Mouse (Mus musculus) small intestine, adult 2 months (tissue): ENCODE data around the gene Dync2li1. TPM values are rescaled to one million over a fixed set of nuclear protein-coding genes. Genes with fewer than 3 reads are reported as not detected.

ENCODE experiments used
- H3K27ac ChIP-seq: fragments of 200-500 bp; 2 replicates; pipeline ENCODE4 v1.5.1; 2012; ENCODE audit warnings: low read depth, low read length, control low read depth, inconsistent platforms; ENCODE audit not compliant: insufficient read depth
- H3K27me3 ChIP-seq: fragments of 200-500 bp; 2 replicates; pipeline ENCODE4 v1.6.1; 2012; ENCODE audit warnings: mild to moderate bottlenecking, moderate library complexity, low read length, inconsistent platforms; ENCODE audit not compliant: control insufficient read depth, insufficient read depth
- H3K36me3 ChIP-seq: fragments of 200-500 bp; 2 replicates; pipeline ENCODE4 v1.6.1; 2012; ENCODE audit warnings: mild to moderate bottlenecking, low read length, control low read depth, inconsistent platforms; ENCODE audit not compliant: control insufficient read depth, insufficient read depth
- H3K4me1 ChIP-seq: fragments of 200-500 bp; 2 replicates; pipeline ENCODE4 v1.6.1; 2012; ENCODE audit warnings: low read length, inconsistent platforms, mixed read lengths; ENCODE audit not compliant: control insufficient read depth, insufficient read depth, insufficient read length
- H3K4me3 ChIP-seq: fragments of 200-500 bp; 2 replicates; pipeline ENCODE4 v1.5.1; 2012; ENCODE audit warnings: low read depth, mild to moderate bottlenecking, control low read depth, inconsistent platforms, low read length, moderate library complexity
- CTCF ChIP-seq: fragments of 200-500 bp; IDR thresholded peaks from 2 replicates; pipeline ENCODE4 v1.5.1; 2012; ENCODE audit warnings: low read depth, mild to moderate bottlenecking, control low read depth, inconsistent platforms, low read length, moderate library complexity, mixed read lengths; ENCODE audit not compliant: insufficient replicate concordance, insufficient read length; ENCODE audit errors: extremely low read depth
- POLR2A ChIP-seq: fragments of 200-500 bp; IDR thresholded peaks from 2 replicates; pipeline ENCODE4 v1.6.1; 2012; ENCODE audit warnings: low read depth, mild to moderate bottlenecking, control low read depth, inconsistent platforms, low read length, moderate library complexity
- WGBS: fragments of 180-500 bp; shearing (Covaris S2); methylation state at CpG from one replicate; pipeline ENCODE4 v1.1.7; 2018; 5-methylcytosine and 5-hydroxymethylcytosine counted together
- polyA plus RNA-seq: library from polyadenylated mRNA; depleted of rRNA; stranded (reverse); fragments of >200 nt; gene quantifications from 2 replicates; pipeline ENCODE4 v1.2.3, GENCODE M21; 2012

The Dync2li1 gene
- polyA plus RNA-seq, 1 experiment, result 0.24 TPM

GRCm38 (mm10) chr17:84621209-84621608 is 5.1 kb upstream of the Dync2li1 start:
- Histone ChIP-seq H3K27ac (no peak overlapping the region), H3K4me1 (no peaks in the 10 kb centered on the region), H3K27me3 (no peaks in the 10 kb centered on the region), H3K36me3 (no peaks in the 10 kb centered on the region), H3K4me3 (no peak overlapping the region)
- 60% methylated on average over 6 of the region's 6 CpGs for WGBS
- TF ChIP-seq CTCF, result no peak
- no peak for TF ChIP-seq POLR2A

- Histone ChIP-seq H3K27me3 (no peaks in the 10 kb centered on the region), H3K36me3 (no peaks in the 10 kb centered on the region), H3K4me3 (no peak overlapping the region), H3K27ac (no peak overlapping the region), H3K4me1 (no peaks in the 10 kb centered on the region)
- WGBS, result 83% methylated on average over 4 of the region's 4 CpGs
- TF ChIP-seq POLR2A (no peak), CTCF (no peak)
Observed at GRCm38 (mm10) chr17:84622028-84622427, 4.3 kb upstream of the Dync2li1 start.

GRCm38 (mm10) chr17:84622873-84623272 is 3.4 kb upstream of the Dync2li1 start:
- Histone ChIP-seq H3K27me3 (no peaks in the 10 kb centered on the region), H3K4me3 (no peak overlapping the region), H3K27ac (no peak overlapping the region), H3K36me3 (no peaks in the 10 kb centered on the region), H3K4me1 (no peaks in the 10 kb centered on the region)
- WGBS, result 78% methylated on average over 2 of the region's 2 CpGs
- TF ChIP-seq CTCF (no peak), POLR2A (no peak)

- no peak for TF ChIP-seq POLR2A
- no peak for TF ChIP-seq CTCF
Observed at GRCm38 (mm10) chr17:84626857-84627305, 585 bp downstream of the Dync2li1 start.

DNA sequence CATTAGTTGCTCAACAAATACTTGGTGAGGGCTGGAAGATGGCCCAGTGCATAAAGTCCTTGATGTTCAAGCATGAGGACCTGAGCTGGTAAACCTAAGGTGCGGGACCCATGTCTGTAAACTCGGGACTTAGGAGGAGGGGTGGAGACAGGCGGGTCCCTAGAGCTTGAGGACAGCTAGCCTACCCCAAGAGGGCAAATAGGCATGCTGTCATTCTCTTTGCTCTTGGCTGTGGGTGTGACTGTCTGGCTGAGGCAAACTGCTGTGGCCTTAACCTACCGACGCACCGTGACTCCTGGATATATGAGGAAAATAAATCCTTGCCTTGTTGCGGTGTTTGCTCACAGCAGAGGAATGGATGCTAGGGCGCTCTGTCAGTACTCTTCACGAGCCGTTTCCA is 1.4 kb downstream of the Dync2li1 start:
- Histone ChIP-seq H3K27ac (no peak overlapping the region), H3K36me3 (no peaks in the 10 kb centered on the region), H3K27me3 (no peaks in the 10 kb centered on the region), H3K4me3 (no peak overlapping the region), H3K4me1 (no peaks in the 10 kb centered on the region)
- TF ChIP-seq CTCF (no peak), POLR2A (no peak)
- 82% methylated on average over 10 of the region's 10 CpGs for WGBS

More at GRCm38 (mm10) chr17:84626857-84627305, 585 bp downstream of the Dync2li1 start:
- Histone ChIP-seq H3K4me3 (no peak overlapping the region), H3K27me3 (no peaks in the 10 kb centered on the region), H3K36me3 (no peaks in the 10 kb centered on the region), H3K27ac (no peak overlapping the region), H3K4me1 (no peaks in the 10 kb centered on the region)
- WGBS, result 50% methylated on average over 9 of the region's 9 CpGs

DNA sequence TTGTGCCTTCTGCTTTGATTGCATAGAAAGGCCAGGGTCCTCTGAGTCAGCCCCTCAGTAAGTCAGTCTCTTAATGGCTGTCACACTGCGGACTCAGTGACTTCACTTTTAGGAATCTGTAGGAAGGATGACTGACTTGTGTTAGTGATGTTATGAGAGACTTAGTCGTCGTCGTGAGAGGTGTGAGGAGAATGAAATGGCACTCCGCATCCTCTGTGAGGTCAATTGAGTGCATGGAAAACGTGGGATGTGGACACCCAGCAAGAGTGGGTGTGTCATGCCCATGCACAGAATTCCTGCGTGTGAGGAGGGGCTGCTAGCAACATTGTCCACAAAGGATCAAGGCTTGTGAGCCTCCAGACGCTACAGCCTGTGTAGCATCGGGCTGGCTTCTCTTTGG is 2.3 kb downstream of the Dync2li1 start:
- 87% methylated on average over 9 of the region's 9 CpGs for WGBS
- Histone ChIP-seq H3K27me3 (no peaks in the 10 kb centered on the region), H3K4me3 (no peak overlapping the region), H3K36me3 (no peaks in the 10 kb centered on the region), H3K4me1 (no peaks in the 10 kb centered on the region), H3K27ac (no peak overlapping the region)
- TF ChIP-seq POLR2A (no peak), CTCF (no peak)

DNA sequence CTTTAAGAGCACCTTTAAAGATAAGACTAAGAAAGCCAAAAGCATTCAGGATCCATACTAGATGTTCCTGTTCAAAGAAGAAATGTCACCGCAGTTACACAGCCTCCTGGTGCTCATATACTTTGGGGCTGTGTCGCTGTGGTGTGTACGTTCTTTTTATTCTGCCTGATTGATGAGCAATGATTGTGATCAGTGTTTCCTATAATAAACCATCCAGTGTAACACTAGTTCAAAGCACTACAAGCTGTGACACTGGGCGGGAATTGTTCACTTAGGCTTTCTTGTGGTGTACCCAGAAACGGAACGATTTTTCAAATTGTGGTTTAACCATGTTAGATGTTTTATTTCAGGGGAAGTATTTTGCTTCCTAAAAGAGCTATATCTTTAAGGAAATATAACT is 5.5 kb downstream of the Dync2li1 start:
- TF ChIP-seq CTCF, result no peak
- no peak for TF ChIP-seq POLR2A
- Histone ChIP-seq H3K27ac (no peak overlapping the region), H3K4me1 (no peaks in the 10 kb centered on the region), H3K4me3 (no peak overlapping the region), H3K36me3 (no peaks in the 10 kb centered on the region), H3K27me3 (no peaks in the 10 kb centered on the region)
- WGBS, result 87% methylated on average over 6 of the region's 6 CpGs

DNA sequence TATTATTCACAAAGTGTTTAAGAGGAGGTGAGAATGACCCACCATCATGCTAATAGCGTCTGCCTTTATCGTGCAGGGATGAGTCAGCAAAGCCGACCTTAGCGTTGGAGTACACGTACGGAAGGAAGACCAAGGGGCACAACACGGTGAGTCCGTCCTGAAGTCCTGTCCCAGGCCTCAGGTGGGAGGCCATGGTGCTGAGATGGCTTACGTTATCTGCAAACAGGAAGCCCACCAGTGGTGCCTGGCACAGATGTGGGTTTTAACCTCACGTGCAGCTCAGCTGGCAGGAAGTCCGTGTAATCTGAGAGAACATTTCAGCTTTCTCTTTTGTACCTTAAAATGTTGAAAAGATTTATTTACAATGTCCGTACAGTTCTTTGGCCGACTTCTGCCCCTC is 7.1 kb downstream of the Dync2li1 start:
- WGBS, result 82% methylated on average over 13 of the region's 13 CpGs
- TF ChIP-seq POLR2A, result no peak
- TF ChIP-seq CTCF, result no peak

DNA sequence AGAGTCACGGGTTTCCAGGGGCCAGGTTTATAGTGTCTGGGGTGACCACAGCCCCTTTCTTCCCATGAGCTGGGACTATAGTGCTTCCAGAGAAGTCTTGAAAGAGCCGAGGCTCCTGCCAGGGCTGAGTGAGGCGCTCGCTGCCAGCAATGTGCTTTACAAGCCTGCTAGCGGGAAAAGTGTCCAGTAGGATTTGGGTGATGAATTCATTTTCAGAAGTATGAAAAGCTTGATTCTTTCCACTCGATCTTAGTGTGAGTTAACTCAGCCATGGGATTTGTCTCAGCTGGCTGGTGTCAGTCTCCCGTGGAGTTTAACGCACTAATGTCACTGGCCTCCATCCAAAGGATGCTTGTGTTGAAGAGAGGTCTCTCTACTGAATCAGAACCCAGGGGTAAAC is 10.0 kb downstream of the Dync2li1 start:
- 77% methylated on average over 8 of the region's 8 CpGs for WGBS
- Histone ChIP-seq H3K27me3 (no peaks in the 10 kb centered on the region), H3K27ac (no peak overlapping the region), H3K4me3 (no peak overlapping the region), H3K36me3 (no peaks in the 10 kb centered on the region), H3K4me1 (no peaks in the 10 kb centered on the region)
- TF ChIP-seq CTCF (no peak), POLR2A (no peak)

More for the DNA sequence above, 7.1 kb downstream of the Dync2li1 start:
- Histone ChIP-seq H3K4me3 (no peak overlapping the region), H3K4me1 (no peaks in the 10 kb centered on the region), H3K27ac (no peak overlapping the region), H3K36me3 (no peaks in the 10 kb centered on the region), H3K27me3 (no peaks in the 10 kb centered on the region)
